Mouse (Mus musculus): ENCODE results near the gene Igf2bp1. TPM values are rescaled to one million over a fixed set of nuclear protein-coding genes. Genes with fewer than 3 reads are reported as not detected.
"Not testable (repeated sequence)": the region's sequence is repeated elsewhere in the genome, so short reads cannot be mapped to it uniquely, and the experiment has no call there.

Igf2bp1 gene
- polyA plus RNA-seq, 1 experiment from 2014 or later = 17.2 TPM

DNA sequence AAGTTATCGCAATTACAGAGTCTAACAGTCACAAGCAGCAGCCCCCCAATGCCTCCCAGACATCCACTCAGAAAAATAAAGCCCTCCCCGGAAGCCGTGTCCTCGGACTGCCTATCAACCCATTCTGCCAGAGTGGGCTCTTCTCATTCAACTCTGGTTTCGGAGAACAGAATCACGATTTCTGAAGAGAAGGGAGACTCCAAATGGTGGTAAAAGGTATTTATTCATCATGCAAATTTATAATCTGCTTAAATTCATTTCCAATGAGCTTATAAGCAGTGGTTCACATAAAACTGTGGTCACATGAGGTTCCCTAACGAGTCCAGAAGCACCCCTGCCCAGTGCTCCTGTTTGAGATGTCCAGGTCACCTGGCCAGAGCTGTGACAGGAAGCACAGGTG lies 48.3 kb downstream of the Igf2bp1 start:
- Histone ChIP-seq H3K27me3 (ENCODE audit: control insufficient read depth, insufficient read depth, low read length) (no peaks in the 10 kb centered on the region), H3K9ac (ENCODE audit: low read length) (no peak overlapping the region), H3K4me2 (ENCODE audit: low read length) (no peak overlapping the region), H3K36me3 (ENCODE audit: control insufficient read depth, insufficient read depth, low read length) (peaks cover 32% of the 10 kb centered on the region), H3K27ac (replicated peaks in 1 of 2; ENCODE audit: control insufficient read depth in 1 of 2, insufficient read depth in 1 of 2, low read depth in 2 of 2, low read length in 2 of 2) (no peak overlapping the region), H3K4me3 (ENCODE audit: control insufficient read depth in 1 of 2, insufficient read depth in 1 of 2, low read depth in 1 of 2, low read length in 2 of 2) (no peak overlapping the region), H3K4me1 (ENCODE audit: control insufficient read depth in 2 of 2, insufficient read depth in 2 of 2, low read length in 2 of 2) (no peaks in the 10 kb centered on the region), H3K9me3 (ENCODE audit: control insufficient read depth, low read length) (no peaks in the 10 kb centered on the region)
- ATAC-seq (ENCODE audit: insufficient number of reproducible peaks, insufficient read depth, low FRiP score, low read depth) = no peak
- WGBS = 80% methylated on average over 7 of the region's 7 CpGs

DNA sequence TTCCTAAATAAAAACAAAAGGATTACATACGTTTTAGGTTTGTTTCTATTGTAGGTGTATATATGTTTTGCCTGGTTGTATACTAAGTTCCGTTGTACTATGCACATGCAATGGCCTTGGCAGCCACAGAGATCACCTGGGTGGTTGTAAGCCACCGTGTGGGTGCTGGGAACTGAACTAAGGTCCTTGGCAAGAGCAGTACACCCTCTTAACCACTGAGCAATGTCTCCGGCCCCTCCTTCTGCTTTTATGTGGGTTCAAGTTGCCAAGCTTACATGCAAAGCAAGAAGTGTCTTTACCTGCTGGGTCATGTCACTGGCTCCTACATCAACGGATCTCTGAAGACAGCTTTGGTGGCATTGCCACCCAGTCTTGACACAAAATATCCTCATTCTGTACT lies 52.4 kb downstream of the Igf2bp1 start:
- no peaks in the 10 kb centered on the region for H3K36me3 ChIP-seq (ENCODE audit: control insufficient read depth, insufficient read depth, low read length)
- H3K4me3 ChIP-seq (ENCODE audit: control insufficient read depth in 1 of 2, insufficient read depth in 1 of 2, low read depth in 1 of 2, low read length in 2 of 2) = no peak overlapping the region
- no peak overlapping the region for H3K9ac ChIP-seq (ENCODE audit: low read length)
- no peaks in the 10 kb centered on the region for H3K27me3 ChIP-seq (ENCODE audit: control insufficient read depth, insufficient read depth, low read length)
- no peak overlapping the region for H3K4me2 ChIP-seq (ENCODE audit: low read length)
- H3K9me3 ChIP-seq (ENCODE audit: control insufficient read depth, low read length) = no peaks in the 10 kb centered on the region
- H3K27ac ChIP-seq (replicated peaks in 1 of 2; ENCODE audit: control insufficient read depth in 1 of 2, insufficient read depth in 1 of 2, low read depth in 2 of 2, low read length in 2 of 2) = no peak overlapping the region
- H3K4me1 ChIP-seq (ENCODE audit: control insufficient read depth in 2 of 2, insufficient read depth in 2 of 2, low read length in 2 of 2) = no peaks in the 10 kb centered on the region
- no peak for ATAC-seq (ENCODE audit: insufficient number of reproducible peaks, insufficient read depth, low FRiP score, low read depth)
- 84% methylated on average over 5 of the region's 5 CpGs for WGBS

DNA sequence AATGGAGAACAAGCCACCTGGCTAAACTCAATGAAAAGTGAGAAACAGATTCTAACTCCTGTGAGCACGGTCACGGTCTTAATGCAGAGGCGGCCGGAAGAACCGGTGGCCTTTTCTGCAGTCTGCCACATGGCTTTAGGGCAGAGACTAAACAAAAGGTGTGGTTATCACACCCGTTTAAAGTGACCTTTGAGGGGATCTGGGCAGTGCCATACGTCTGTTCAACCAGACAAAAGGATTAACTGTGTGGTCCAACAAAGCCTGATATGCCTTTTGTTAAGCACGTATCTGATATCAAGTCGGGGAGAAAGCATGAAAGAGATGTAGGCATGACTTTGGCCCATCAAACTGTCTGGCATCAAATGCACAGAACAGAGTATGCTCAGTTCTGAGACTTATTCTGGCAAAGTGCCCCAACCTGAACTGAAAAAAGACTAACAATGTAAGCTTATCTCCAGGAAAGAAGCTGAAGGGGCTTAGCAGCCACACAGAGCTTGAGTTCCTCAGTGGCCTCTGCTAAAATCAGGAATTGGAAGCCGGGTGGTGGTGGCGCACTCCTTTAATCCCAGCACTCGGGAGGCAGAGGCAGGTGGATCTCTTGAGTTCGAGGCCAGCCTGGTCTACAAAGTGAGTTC lies 59.8 kb downstream of the Igf2bp1 start:
- 59% methylated on average over 13 of the region's 13 CpGs for WGBS
- H3K4me3 ChIP-seq (ENCODE audit: control insufficient read depth in 1 of 2, insufficient read depth in 1 of 2, low read depth in 1 of 2, low read length in 2 of 2) = no peak overlapping the region

DNA sequence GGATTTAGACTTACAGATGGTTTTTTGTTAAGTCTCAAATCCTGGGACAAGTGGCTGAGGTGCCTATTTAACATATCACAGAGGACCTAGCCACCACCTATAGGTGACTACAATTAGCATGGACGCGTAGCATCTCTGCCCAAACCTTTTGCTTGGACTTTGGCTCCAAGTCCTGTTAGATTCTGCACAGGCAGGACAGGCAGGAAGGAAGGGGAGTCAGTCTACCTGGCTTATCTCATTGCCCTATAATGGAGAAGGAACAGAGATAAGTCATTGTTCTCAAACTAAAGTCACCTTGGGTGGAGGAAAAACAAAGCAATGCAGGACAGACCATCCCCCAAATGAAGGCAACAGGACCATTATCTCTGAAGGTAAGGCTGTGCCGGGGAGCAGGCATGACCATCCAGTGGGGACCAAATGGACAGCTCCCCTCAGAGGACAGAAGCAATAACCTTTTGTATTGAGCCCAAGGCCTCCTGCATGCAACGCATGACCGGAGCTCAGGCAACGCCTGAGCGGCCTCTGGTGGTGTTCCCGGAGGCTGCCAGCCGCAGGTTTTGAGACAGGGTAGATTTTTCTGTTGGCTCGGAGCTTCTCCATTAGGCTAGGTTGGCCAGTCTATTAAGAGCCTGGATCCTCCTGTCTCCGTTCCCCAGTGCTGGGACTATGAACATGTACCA lies 65.8 kb downstream of the Igf2bp1 start:
- WGBS = 37% methylated on average over 11 of the region's 11 CpGs

More for the DNA sequence above, 59.8 kb downstream of the Igf2bp1 start:
- ATAC-seq (ENCODE audit: insufficient number of reproducible peaks, insufficient read depth, low FRiP score, low read depth) = no peak
- no peak overlapping the region for H3K9ac ChIP-seq (ENCODE audit: low read length)
- H3K27me3 ChIP-seq (ENCODE audit: control insufficient read depth, insufficient read depth, low read length) = no peaks in the 10 kb centered on the region
- no peak overlapping the region for H3K4me2 ChIP-seq (ENCODE audit: low read length)
- 0 out of 4 replicates have a peak, but pooled peaks cover 0 to 2% of the 10 kb centered on the region in 2 experiments for H3K4me1 ChIP-seq (ENCODE audit: control insufficient read depth in 2 of 2, insufficient read depth in 2 of 2, low read length in 2 of 2)
- no peaks in the 10 kb centered on the region for H3K9me3 ChIP-seq (ENCODE audit: control insufficient read depth, low read length)
- H3K27ac ChIP-seq (replicated peaks in 1 of 2; ENCODE audit: control insufficient read depth in 1 of 2, insufficient read depth in 1 of 2, low read depth in 2 of 2, low read length in 2 of 2) = no peak overlapping the region
- no peaks in the 10 kb centered on the region for H3K36me3 ChIP-seq (ENCODE audit: control insufficient read depth, insufficient read depth, low read length)

DNA sequence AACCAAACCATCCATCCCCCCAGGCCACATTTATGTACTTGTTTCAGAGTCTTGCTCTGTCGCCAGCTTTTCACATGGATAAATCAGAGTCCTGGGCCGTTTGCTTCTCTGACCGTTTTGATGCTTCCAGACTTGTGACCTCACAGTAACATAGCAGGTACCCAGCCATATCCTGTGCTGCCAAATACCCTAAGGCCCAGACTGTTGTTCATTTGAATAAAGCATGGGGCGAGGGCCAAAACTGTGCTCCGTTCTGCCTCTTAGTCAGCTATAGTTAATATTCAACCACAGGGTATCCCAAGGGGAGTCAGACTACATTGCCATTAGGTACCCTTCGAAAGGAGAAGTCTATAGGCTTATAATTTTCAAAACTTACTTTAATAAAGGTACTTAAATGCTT lies 69.3 kb downstream of the Igf2bp1 start:
- no peaks in the 10 kb centered on the region for H3K36me3 ChIP-seq (ENCODE audit: control insufficient read depth, insufficient read depth, low read length)
- no peak overlapping the region for H3K4me3 ChIP-seq (ENCODE audit: control insufficient read depth in 1 of 2, insufficient read depth in 1 of 2, low read depth in 1 of 2, low read length in 2 of 2)
- H3K4me2 ChIP-seq (ENCODE audit: low read length) = no peak overlapping the region
- H3K4me1 ChIP-seq (ENCODE audit: control insufficient read depth in 2 of 2, insufficient read depth in 2 of 2, low read length in 2 of 2) = no peaks in the 10 kb centered on the region
- H3K27ac ChIP-seq (replicated peaks in 1 of 2; ENCODE audit: control insufficient read depth in 1 of 2, insufficient read depth in 1 of 2, low read depth in 2 of 2, low read length in 2 of 2) = no peak overlapping the region
- WGBS = 81% methylated on average over 6 of the region's 6 CpGs
- H3K9me3 ChIP-seq (ENCODE audit: control insufficient read depth, low read length) = no peaks in the 10 kb centered on the region
- no peak for ATAC-seq (ENCODE audit: insufficient number of reproducible peaks, insufficient read depth, low FRiP score, low read depth)
- H3K27me3 ChIP-seq (ENCODE audit: control insufficient read depth, insufficient read depth, low read length) = no peaks in the 10 kb centered on the region
- H3K9ac ChIP-seq (ENCODE audit: low read length) = no peak overlapping the region

More for the DNA sequence above, 65.8 kb downstream of the Igf2bp1 start:
- H3K4me1 ChIP-seq (ENCODE audit: control insufficient read depth in 2 of 2, insufficient read depth in 2 of 2, low read length in 2 of 2) = no peaks in the 10 kb centered on the region
- no peaks in the 10 kb centered on the region for H3K9me3 ChIP-seq (ENCODE audit: control insufficient read depth, low read length)
- no peak overlapping the region for H3K4me2 ChIP-seq (ENCODE audit: low read length)
- no peak for ATAC-seq (ENCODE audit: insufficient number of reproducible peaks, insufficient read depth, low FRiP score, low read depth)
- H3K27me3 ChIP-seq (ENCODE audit: control insufficient read depth, insufficient read depth, low read length) = no peaks in the 10 kb centered on the region
- H3K9ac ChIP-seq (ENCODE audit: low read length) = no peak overlapping the region
- no peak overlapping the region for H3K27ac ChIP-seq (replicated peaks in 1 of 2; ENCODE audit: control insufficient read depth in 1 of 2, insufficient read depth in 1 of 2, low read depth in 2 of 2, low read length in 2 of 2)
- H3K4me3 ChIP-seq (ENCODE audit: control insufficient read depth in 1 of 2, insufficient read depth in 1 of 2, low read depth in 1 of 2, low read length in 2 of 2) = no peak overlapping the region
- no peaks in the 10 kb centered on the region for H3K36me3 ChIP-seq (ENCODE audit: control insufficient read depth, insufficient read depth, low read length)

DNA sequence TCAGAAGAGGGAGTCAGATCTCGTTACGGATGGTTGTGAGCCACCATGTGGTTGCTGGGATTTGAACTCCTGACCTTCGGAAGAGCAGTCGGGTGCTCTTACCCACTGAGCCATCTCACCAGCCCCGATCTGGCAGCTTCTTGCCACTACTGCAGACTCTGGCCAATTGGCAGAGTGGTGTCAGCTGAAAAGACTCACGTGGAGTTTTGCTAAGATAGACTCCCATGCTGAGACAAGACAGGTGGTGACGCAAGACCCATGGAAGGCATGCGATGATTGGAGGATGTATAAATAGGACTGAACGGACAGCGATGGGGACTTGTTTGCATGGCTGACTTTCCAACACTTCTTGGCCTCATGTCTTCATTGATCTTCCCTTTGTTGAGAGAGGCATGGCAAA lies 73.6 kb downstream of the Igf2bp1 start:
- H3K9ac ChIP-seq (ENCODE audit: low read length); H3K4me3 ChIP-seq (ENCODE audit: control insufficient read depth in 1 of 2, insufficient read depth in 1 of 2, low read depth in 1 of 2, low read length in 2 of 2); H3K27ac ChIP-seq (replicated peaks in 1 of 2; ENCODE audit: control insufficient read depth in 1 of 2, insufficient read depth in 1 of 2, low read depth in 2 of 2, low read length in 2 of 2); H3K4me2 ChIP-seq (ENCODE audit: low read length); H3K27me3 ChIP-seq (ENCODE audit: control insufficient read depth, insufficient read depth, low read length); ATAC-seq (ENCODE audit: insufficient number of reproducible peaks, insufficient read depth, low FRiP score, low read depth); H3K9me3 ChIP-seq (ENCODE audit: control insufficient read depth, low read length); H3K36me3 ChIP-seq (ENCODE audit: control insufficient read depth, insufficient read depth, low read length); H3K4me1 ChIP-seq (ENCODE audit: control insufficient read depth in 2 of 2, insufficient read depth in 2 of 2, low read length in 2 of 2): not testable (repeated sequence)
- 84% methylated on average over 8 of the region's 10 CpGs for WGBS

DNA sequence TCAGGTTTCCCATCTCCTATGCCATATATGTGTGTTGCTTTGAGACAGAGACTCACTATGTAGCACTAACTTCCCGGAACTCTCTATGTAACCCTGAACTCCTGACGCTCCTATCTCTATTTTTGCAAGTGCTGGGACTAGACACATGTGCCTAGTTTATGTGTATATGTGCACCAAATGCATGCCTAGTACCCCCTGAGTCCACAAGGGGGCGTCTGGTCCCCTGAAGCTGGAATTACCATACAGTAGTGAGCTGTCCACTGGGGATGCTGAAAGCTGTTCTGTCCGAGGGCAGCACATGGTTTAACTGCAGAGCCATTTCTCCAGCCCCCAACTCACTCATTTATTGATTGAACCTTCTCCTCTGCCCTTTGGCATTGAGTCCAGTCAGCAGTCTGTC lies 79.3 kb downstream of the Igf2bp1 start:
- 66% methylated on average over 4 of the region's 4 CpGs for WGBS
- no peak overlapping the region for H3K27ac ChIP-seq (replicated peaks in 1 of 2; ENCODE audit: control insufficient read depth in 1 of 2, insufficient read depth in 1 of 2, low read depth in 2 of 2, low read length in 2 of 2)
- H3K36me3 ChIP-seq (ENCODE audit: control insufficient read depth, insufficient read depth, low read length) = no peaks in the 10 kb centered on the region
- no peak overlapping the region for H3K4me2 ChIP-seq (ENCODE audit: low read length)
- peaks cover 16% of the 10 kb centered on the region for H3K27me3 ChIP-seq (ENCODE audit: control insufficient read depth, insufficient read depth, low read length)
- no peak overlapping the region for H3K9ac ChIP-seq (ENCODE audit: low read length)
- H3K4me1 ChIP-seq (ENCODE audit: control insufficient read depth in 2 of 2, insufficient read depth in 2 of 2, low read length in 2 of 2) = no peaks in the 10 kb centered on the region
- H3K9me3 ChIP-seq (ENCODE audit: control insufficient read depth, low read length) = peaks cover 6% of the 10 kb centered on the region; the same call in 1 of the 2 replicates
- no peak overlapping the region for H3K4me3 ChIP-seq (ENCODE audit: control insufficient read depth in 1 of 2, insufficient read depth in 1 of 2, low read depth in 1 of 2, low read length in 2 of 2)
- ATAC-seq (ENCODE audit: insufficient number of reproducible peaks, insufficient read depth, low FRiP score, low read depth) = no peak
